Mouse (Mus musculus): Measurements from ENCODE around the gene Pcdh15. TPM values are rescaled to one million over a fixed set of nuclear protein-coding genes. Genes with fewer than 3 reads are reported as not detected.

Gene Pcdh15
- total RNA-seq, 2 experiments from 2014 or later: 22.4 to 24.9 TPM

DNA sequence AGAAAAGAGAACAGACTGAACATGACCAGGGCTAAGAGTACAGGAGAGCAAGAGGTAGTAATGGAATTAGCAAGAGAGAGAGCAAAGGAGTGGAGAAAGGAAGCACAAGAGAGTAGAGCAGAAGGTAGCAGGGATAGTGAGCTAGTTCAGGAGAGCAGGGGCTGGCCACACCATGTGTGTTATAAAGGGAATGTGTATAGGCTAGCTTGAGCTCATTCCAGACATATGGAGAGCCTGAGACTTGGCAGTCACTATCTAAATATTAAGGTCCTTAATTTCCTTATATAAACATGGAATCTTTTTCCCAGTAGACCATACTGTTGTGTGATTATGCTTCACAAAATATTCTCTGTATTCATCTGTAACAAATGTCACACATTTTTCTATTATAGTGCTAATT is 1159.5 kb downstream of the Pcdh15 start:
- DNase-seq (ENCODE audit: low spot score in 2 of 2): no peak

DNA sequence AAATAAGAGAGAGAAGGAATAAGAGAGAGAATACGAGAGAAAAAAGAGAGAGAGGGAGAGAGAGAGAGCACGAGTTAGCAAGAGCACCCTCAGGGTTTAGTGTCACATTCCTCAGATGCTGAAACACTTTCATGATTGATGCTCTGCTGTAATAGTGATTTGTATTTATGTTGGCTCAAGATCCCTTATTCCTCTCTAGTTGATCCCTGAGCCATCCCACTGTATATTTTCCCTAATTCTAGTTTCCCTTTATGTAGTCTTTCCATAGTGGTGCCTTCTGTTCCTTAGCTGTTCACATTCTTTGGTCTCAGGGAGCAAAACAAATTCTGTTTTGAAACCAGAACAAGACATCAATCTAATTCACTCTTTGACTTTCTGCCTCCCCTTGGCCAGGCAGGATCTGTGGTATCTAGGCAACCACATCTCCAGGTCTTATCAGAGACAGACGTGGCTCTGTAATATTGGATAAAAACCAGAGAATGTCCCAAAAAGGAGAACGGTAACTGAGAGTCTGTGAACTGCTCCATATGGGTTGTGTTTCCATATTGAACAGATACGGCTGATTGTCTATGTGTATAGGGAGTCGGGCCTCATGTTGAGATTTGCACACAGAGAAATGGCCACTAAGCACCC is 1170.6 kb downstream of the Pcdh15 start:
- peak in 1 of 2 experiments; percentile 7 for DNase-seq (ENCODE audit: low spot score in 2 of 2)

DNA sequence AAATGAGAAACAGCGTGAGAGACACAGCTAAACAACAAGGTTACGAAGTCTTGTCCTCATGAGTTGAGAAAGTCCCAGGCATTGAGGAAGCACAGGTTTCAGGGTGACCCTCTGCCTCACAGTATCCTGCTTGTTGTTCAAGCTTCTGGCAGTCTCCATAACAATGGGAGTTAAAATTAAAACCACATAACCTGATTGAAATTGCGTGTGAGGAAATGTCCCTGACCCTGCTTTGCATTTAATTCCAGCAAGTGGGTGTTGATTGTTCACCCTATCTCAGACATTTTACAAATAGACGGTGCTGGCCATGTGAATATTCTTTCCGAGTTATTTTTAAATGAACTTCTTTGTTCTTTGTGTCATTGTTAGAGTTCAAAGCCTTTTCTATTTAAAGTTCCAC is 1171.8 kb downstream of the Pcdh15 start:
- DNase-seq (ENCODE audit: low spot score in 2 of 2): no peak

DNA sequence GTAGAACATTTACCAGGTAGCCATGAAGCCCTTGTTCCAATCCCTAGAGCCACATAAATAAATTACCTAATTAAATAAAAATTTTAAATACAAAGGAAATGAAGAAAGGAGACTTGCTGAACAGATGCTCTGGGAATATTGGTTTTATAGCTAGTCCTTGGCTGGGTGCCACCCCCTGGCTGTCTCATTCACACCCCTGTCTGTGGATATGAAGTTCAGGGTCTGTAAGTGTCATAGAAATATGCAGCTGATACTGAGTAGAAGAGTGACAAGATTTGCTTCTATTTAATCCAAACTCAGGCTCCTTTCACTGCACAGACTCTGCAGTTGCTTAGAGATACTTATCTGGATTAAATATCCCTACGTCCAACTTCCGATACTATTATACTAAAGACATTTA is 1205.0 kb downstream of the Pcdh15 start:
- no peak for DNase-seq (ENCODE audit: low spot score in 2 of 2)

DNA sequence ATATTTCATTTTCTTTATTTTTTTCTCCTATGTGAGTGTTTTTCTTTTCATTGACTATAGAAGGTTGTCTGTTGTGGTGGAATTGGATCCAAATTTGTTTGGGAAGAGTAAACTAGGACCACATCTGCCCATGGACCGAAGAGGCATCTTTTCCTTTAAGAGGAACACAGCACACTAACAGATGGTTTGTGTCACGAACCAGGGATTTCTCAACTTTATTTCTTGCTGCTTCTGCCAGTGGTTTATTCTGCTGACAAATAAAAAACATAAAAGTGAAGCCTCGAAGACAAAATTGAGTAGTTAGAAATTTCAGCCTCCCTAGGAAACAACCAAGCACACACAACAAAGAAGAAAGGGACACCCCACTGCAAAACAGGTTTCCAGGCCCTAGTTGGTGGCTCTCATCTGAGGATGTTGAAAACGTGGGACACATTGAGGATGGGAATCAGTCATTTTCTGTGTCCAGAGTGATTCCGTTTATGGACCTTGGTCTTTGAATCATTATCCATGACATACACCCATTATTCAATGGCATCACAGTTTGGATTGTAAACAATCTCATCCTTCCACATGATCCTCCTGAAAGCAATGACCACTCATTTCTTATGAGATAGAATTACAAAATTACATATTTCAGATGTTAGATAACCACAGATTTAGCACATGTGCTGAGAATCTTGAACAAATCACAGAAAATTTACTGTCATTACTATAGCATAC is 1206.5 kb downstream of the Pcdh15 start:
- DNase-seq (ENCODE audit: low spot score in 2 of 2): no peak

DNA sequence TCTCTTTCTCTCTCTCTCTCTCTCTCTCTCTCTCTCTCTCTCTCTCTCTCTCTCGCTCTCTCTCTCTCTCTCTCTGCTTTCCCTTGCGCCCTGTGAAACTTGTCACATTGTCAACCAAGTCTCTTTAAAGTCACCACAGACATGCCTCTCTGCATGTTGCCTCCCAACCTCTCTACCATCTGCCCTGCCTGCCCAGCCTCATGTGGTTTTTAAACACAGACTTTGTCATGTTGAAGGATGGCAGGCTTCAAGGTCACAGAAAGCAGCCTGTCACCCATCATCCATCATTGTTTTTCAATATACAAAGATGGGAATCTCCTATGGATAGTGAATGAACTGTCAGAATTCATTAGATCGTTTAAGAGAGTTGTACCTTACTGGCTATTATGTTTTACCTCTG is 1207.9 kb downstream of the Pcdh15 start:
- DNase-seq (ENCODE audit: low spot score in 2 of 2): no peak

DNA sequence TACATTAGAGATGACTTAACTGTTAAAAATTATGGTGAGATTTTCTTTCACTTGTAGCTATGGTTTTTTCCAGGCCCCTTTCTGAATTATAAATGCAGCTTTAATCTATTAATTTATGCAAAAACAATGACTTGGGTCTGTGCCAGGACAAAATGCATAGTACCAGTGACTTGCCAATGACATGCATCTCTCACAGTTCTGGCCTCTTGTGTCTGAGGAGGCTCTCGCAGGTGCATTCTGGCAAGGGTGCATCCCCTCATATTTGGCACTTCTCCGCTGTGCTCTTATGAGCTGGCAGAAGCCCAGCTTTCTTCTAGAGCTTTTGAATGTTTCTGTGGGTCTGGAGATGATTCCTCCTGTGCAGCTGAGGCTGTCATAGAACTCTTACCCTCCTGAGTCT is 1216.9 kb downstream of the Pcdh15 start:
- DNase-seq (ENCODE audit: low spot score in 2 of 2): no peak

DNA sequence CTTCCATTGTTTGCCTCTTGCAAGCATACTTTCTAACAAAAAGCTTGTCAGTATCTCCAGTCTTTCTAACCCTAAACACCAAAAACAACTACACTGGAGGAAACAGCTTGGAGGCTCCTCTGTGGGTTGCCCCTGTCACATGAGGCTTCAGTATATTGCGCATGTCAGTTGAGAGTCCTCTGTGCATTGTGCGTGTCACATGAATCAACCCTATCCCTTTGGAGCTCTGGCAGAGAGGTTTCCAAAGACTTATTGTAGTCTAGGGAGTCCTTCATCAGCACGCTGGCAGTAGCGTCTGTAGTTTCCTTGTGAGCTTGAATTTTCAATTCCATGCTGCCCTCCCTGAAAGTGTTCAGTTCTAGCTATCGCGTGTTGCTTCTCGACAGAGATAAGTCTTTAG is 1236.3 kb downstream of the Pcdh15 start:
- DNase-seq (ENCODE audit: low spot score in 2 of 2): no peak

DNA sequence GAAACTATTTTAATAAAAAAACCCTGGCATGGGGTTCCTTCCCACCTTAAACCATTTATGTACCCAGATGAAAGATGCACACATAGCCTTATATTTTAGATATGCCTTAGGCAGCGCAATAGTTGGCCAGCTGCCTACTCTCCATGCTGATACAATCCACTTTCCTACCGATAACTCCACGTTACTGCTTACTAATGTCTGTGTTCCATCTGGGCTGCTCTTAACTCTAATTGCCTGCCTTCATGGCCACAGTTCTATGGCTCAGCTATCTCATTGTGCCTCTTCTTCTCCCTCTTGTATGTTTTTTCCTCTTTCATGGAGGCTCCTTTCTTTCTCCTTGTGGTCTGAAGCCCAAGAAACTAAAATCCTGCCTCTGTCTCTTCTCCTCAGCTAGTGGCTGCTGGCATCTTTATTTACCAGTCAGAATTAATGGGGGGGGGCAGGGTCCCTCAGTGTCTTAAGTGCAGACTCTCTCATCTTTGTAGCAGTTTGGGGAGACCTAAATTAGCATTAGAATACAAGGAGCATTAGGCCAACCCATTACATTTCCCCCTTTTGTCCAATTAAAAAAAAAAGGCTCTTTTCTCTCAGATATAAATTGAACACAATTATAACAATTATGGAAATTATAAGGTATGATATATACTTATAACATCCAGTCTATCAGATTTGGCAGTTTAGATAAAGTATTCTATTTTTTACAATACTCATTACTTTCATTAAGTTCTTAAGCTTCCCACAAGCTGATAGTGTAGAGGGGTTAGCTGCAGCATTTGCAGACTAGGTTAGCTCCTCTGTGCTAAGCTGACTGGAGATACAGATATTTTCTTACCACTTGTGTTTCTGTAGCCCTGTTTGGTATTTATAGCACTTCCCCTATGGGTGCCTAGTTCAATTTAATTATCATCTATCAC is 1240.4 kb downstream of the Pcdh15 start:
- DNase-seq (ENCODE audit: low spot score in 2 of 2): no peak

DNA sequence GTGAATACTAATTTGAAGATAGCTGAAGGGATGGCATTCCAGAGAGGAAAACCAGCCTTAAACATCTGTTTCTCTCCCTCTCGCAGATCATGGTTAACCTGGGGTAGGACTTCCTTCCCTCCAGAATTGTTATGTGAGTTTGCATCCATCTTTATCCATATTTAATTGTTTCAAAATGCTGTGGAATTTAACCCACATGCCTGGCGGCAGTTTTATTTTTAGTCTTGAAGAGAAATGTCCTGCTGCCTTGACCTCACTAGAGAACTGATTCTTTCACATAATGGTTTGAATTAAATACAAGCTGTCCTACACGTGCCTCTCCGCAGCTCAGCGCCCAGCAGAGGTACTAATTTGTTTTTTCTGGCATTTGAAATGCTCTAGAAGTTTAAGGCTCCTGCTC is 1260.4 kb downstream of the Pcdh15 start:
- no peak for DNase-seq (ENCODE audit: low spot score in 2 of 2)

DNA sequence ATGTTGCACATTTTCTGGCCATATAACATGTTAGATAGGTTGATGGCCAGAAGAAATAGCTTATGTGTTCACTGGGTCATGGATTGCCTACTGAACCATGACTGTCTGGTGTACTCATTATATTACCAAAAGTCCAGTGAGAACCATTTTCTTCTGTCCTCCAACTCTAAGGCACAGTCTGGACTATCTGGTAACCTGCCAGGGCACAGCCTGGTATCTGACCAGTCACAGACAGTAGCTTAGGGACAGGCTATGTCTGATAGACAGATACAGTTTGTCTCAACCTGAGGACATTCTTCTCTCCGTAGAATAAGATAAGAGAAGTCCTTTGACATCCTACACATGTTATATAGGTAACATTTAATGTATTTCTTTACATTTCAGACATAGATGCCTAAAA is 1279.6 kb downstream of the Pcdh15 start:
- DNase-seq (ENCODE audit: low spot score in 2 of 2): no peak

DNA sequence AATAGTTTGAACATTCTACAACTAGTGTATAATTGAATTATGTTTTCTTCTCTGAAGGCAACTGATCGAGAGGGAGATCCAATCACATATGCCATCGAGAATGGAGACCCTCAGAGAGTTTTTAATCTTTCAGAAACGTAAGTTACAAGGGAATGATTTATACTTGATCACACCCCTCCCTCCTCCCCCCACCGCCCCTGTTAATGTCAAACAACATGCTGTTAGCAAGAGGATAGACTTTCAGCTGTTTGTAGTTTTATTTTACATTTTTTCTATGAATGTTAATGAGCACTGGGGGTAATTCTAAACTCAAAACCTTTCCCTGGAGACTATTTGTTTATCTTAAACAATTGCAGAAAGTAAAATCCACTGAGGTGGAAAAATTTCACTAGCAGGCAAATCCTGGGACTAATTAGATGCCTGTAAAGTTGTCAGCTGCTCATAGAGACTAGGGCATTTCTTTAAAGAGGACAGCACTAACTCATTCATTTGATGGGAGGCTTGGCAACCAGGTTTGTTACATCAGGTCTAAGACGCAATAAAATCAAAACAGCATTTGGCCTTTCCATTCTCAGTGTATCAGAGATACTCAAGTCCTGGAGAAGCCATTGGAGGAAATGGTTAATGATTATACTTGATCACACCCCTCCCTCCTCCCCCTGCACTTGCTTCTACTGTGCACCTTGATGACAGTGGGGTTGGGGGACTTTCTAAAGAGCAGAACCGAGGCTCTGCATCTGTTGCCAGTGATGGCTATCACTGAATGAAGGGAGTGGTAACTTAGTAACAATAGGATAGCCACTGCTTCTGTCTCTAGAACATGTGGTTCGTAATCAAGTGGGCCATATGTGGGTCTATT is 1280.4 kb downstream of the Pcdh15 start:
- DNase-seq (ENCODE audit: low spot score in 2 of 2): no peak

DNA sequence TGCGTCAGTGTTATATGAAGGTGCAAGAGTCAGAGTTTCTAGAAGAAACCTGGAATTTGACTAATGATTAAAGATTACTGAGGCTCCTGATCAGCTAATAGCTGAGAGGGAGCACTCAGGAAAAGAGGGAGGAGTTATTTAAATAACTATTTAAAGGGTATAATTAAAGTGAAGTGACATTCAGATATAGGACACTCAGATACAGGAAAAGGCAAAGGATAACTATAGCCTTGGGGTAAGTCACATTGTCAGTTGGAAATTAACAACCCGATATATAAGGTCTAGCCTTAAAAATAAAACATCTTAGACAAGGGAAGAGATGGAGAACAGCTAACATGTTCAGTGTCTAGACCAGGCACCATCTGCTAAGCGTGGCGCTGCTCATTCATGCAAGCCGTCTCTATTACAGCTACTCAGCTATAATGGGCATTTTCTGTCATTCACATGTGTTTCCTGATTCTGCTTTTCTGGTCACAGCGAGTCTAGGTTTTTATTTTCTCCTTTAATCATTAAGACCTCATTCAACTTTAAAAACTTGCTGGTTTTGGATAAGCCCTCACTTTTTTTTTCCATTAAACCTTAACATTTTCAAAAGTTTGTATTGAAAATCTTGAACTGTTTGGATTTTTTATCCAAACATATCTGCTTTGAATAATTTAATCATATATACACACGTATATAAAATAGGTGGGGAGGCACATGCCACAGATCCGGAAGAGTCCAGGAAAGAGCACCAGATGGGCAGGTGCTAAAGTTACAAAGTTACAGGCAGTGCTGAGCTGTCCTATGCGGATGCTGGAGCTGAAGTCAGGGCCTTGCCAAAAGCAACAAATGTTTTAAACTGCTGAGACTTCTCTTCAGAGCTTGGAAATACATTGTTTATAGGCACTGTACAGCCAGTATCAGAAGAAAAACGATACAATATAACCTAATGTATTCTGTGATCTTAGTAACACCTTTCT is 1288.7 kb downstream of the Pcdh15 start:
- peak in 1 of 2 experiments; percentile 11 for DNase-seq (ENCODE audit: low spot score in 2 of 2)

DNA sequence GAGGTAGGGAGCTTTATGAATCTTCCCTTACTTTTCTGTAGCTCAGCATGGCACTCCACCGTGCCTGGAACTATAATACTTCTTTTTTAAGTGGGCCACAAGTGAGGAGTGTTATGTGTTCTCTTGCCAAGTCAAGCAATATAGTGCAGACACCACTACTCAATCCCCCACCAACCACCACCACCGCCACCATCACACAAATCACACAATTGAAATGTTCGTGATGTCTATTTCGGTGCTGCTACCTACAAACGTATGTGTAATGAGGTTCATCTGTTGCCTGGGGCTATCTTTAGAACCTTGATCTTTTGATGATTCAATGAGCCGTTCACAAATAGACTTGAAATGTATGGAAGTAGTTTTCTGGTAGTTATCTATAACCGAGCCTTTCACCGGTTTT is 1304.0 kb downstream of the Pcdh15 start:
- DNase-seq (ENCODE audit: low spot score in 2 of 2): no peak

DNA sequence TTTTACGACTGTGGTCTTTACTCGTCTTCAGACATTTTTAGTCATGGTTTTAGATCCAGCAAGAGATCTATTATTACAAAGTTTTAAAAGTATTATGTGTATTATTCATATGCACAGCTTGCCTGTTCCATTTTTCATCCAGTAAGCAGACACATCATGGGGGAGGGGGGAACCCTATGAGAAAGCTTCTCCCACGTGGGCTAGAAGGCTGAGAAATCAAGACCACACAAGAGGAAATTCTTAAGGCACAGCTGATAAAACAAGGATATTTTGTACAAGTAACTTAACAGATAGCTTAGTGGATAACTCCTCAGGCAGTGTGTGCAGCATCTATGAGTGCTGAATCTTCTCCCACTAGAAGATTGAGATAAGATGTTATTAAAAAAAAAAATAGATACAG is 1314.9 kb downstream of the Pcdh15 start:
- no peak for DNase-seq (ENCODE audit: low spot score in 2 of 2)

DNA sequence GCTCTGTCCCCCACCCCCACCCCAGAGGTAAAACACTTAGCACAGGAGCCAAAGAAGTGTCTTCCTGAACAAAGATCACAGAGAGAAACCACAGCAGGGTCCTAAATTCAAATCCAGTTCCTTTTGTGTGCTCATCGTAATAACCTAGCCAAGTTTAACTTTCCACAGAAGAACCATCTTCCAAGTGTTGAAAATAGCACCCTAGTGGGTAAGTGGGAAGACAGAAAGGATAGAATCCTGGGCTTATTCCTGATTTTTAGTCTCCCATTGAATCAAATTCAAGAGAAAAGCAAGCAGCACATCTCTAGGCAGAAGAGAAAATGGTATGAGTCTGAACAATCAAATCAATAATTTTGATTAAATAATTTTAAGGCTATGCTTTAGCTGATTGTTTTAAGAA is 1315.8 kb downstream of the Pcdh15 start:
- DNase-seq (ENCODE audit: low spot score in 2 of 2): no peak

DNA sequence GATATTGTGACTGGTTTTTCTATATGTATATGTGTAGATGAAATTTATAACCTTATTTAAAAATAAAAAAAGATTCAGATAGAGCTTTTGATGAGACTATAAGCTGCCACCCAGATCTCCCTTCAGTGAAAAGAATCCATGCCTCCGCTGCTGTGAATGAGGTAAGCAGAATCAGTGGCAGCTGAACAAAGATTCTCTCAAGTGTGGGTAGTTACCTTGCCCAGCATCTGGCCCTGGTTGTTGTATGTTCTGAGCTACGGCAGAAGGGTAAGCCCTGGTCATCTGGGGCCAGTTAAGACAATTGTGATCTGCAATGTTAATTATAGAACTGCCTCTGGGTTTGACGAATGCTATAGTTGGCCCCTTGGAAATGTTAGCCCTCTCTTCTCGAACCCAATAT is 1316.2 kb downstream of the Pcdh15 start:
- DNase-seq (ENCODE audit: low spot score in 2 of 2): no peak

DNA sequence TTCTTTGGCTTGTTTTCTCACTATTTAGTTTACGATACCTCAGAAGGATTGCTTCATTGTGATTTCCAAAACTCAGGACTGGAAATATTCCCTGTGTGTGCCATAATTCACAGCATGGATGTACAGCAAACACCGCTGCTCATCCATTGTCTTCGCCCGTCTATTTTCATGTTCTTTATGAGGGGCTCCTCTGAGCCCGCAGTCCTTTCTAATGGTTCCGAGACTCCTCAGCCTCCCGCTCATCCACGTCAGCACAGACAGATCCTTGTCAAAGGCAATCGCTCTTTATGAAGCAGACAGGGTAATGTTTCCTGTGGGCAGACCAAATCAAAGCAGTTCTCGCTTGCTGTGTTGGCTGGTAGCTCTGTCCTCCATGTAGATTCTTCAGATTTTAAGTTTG is 1316.8 kb downstream of the Pcdh15 start:
- DNase-seq (ENCODE audit: low spot score in 2 of 2): no peak

DNA sequence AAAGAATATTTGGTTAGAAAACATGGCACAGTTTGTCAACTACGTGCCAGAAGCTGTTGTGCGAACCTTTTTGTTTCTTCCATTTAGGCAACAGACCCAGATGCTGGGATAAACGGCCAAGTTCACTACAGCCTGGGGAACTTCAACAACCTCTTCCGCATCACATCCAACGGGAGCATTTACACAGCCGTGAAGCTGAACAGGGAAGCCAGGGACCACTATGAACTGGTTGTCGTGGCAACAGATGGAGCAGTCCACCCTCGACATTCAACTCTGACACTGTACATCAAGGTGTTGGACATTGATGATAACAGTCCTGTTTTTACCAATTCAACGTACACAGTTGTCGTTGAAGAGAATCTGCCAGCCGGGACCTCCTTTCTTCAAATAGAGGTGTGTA is 1350.9 kb downstream of the Pcdh15 start:
- DNase-seq (ENCODE audit: low spot score in 2 of 2): no peak

DNA sequence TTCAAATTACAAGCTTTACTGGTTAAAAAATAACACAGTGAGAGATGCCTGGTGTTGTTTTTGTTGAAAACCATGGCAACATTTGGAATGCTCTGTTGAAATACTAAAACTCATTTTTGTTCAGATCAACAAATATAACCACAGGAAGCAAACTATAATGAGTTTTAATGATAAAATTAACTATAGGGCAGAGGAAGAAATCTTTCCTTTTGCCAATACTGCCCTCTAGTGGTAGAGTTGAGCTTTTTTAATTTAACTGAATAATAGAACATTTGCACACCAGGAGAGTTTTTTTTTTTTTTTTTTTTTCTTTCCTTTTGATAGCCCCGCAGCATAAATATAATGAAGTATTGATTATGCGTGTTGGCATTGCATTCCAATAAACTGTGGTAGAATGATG is 1364.8 kb downstream of the Pcdh15 start:
- peak in 1 of 2 experiments; percentile 51 for DNase-seq (ENCODE audit: low spot score in 2 of 2)
